Mouse (Mus musculus) intestine, embryonic 14.5 days (tissue): ENCODE measurements around the gene Pfdn2. TPM values are rescaled to one million over a fixed set of nuclear protein-coding genes. Genes with fewer than 3 reads are reported as not detected.

Experiments
- ATAC-seq: fragments of 200-750 bp; cut with Nextera tagmentation; replicated peaks from 2 replicates; pipeline ENCODE4 v1.8.0; 2017; ENCODE audit warnings: low read depth, moderate number of reproducible peaks, moderate TSS enrichment, moderate library complexity; ENCODE audit not compliant: low FRiP score, low TSS enrichment
- DNase-seq: peaks from one replicate; pipeline ENCODE4 v3.0.0-alpha.2; 2018; ENCODE audit warnings: low spot score
- H3K27ac ChIP-seq: fragments of 300-500 bp; sonication (generic); 2 replicates; pipeline ENCODE4 v1.5.1; 2014; ENCODE audit warnings: low read depth, mild to moderate bottlenecking, control low read depth
- H3K27me3 ChIP-seq: fragments of 300-500 bp; sonication (generic); replicated peaks from 2 replicates; pipeline ENCODE4 v1.6.1; 2014; ENCODE audit warnings: low read length, control low read depth; ENCODE audit not compliant: control insufficient read depth, insufficient read depth
- H3K36me3 ChIP-seq: fragments of 300-500 bp; sonication (generic); 2 replicates; pipeline ENCODE4 v1.6.1; 2014; ENCODE audit warnings: low read length, control low read depth; ENCODE audit not compliant: control insufficient read depth, insufficient read depth
- H3K4me1 ChIP-seq: fragments of 300-500 bp; sonication (generic); replicated peaks from 2 replicates; pipeline ENCODE4 v1.6.1; 2014; ENCODE audit warnings: low read length, control low read depth, mixed read lengths; ENCODE audit not compliant: control insufficient read depth, insufficient read depth
- H3K4me2 ChIP-seq: fragments of 300-500 bp; sonication (generic); 2 replicates; pipeline ENCODE4 v1.6.1; 2014; ENCODE audit warnings: low read length
- H3K4me3 ChIP-seq: fragments of 300-500 bp; sonication (generic); 2 replicates; pipeline ENCODE4 v1.5.1; 2014; ENCODE audit warnings: low read depth, low read length, control low read depth, mixed read lengths
- H3K9ac ChIP-seq: fragments of 300-500 bp; sonication (generic); 2 replicates; pipeline ENCODE4 v1.6.1; 2014; ENCODE audit warnings: mild to moderate bottlenecking, low read length
- H3K9me3 ChIP-seq: fragments of 300-500 bp; sonication (generic); 2 replicates; pipeline ENCODE4 v1.6.1; 2016; ENCODE audit warnings: low read length, control low read depth; ENCODE audit not compliant: control insufficient read depth
- WGBS: fragments of 180-500 bp; shearing (Covaris S2); extraction: QIAGEN DNeasy Blood & Tissue Kit; methylation state at CpG from one replicate; pipeline ENCODE4 v1.1.7; 2014; 5-methylcytosine and 5-hydroxymethylcytosine counted together
- polyA plus RNA-seq: library from polyadenylated mRNA; unstranded; fragments of >200 nt; fragmentation: Nextera tagmentation; extraction: Ambion mirVana; gene quantifications from 2 replicates; pipeline ENCODE4 v1.2.1, GENCODE M21; 2014

Gene Pfdn2
- polyA plus RNA-seq, 1 experiment from 2014 or later = 51.4 TPM

DNA sequence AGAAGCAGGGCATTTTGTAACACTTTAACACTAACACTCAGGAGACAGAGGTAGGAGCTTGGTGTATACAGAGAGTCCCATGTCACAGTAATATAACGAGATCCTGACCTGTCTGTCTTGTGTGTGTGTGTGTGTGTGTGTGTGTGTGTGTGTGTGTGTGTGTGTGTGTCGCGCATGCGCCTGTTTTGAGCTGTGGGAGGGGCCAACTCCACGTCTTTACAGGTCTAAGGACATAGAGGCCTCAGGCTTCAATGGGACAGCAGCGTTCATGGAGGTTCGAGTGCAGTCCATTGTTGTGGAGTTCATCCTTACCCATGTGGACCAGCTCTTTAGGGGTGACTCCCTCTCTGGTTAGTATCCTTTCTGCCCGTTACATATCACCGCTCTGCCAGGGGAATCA is 57.5 kb downstream of the Pfdn2 start:
- Histone ChIP-seq H3K4me3 (no peak overlapping the region), H3K4me1 (no peaks in the 10 kb centered on the region), H3K27ac (no peak overlapping the region), H3K36me3 (no peaks in the 10 kb centered on the region), H3K27me3 (no peaks in the 10 kb centered on the region), H3K9me3 (no peaks in the 10 kb centered on the region), H3K9ac (no peak overlapping the region), H3K4me2 (no peak overlapping the region)
- WGBS = 81% methylated on average over 9 of the region's 9 CpGs
- no peak for DNase-seq
- ATAC-seq = no peak

- Histone ChIP-seq H3K27me3 (no peaks in the 10 kb centered on the region), H3K27ac (no peak overlapping the region), H3K4me1 (no peaks in the 10 kb centered on the region), H3K4me3 (no peak overlapping the region), H3K36me3 (no peaks in the 10 kb centered on the region), H3K9ac (no peak overlapping the region), H3K4me2 (no peak overlapping the region), H3K9me3 (no peaks in the 10 kb centered on the region)
- WGBS = 78% methylated on average over 5 of the region's 5 CpGs
- DNase-seq (no peak), ATAC-seq (no peak)
Observed at GRCm38 (mm10) chr1:171407263-171407662, 61.8 kb downstream of the Pfdn2 start.

Other genes with a start within 250 kb of the Pfdn2 start
- 1.5 and 2.1 TPM in 2 replicates for gene Cfap126, start 231.8 kb upstream of the Pfdn2 start, polyA plus RNA-seq
- gene Sdhc, start 195.1 kb upstream of the Pfdn2 start, polyA plus RNA-seq = 341 and 347 TPM in 2 replicates
- 0.48 and 0.49 TPM in 2 replicates for gene Mpz, start 195.0 kb upstream of the Pfdn2 start, polyA plus RNA-seq
- gene Pcp4l1, start 149.4 kb upstream of the Pfdn2 start, polyA plus RNA-seq = 21.9 and 29.2 TPM in 2 replicates
- 0.55 and 1.7 TPM in 2 replicates for gene Nr1i3, start 131.7 kb upstream of the Pfdn2 start, polyA plus RNA-seq
- gene Tomm40l, start 123.2 kb upstream of the Pfdn2 start, polyA plus RNA-seq = 27.2 and 31.5 TPM in 2 replicates
- 2.5 and 5.2 TPM in 2 replicates for gene Apoa2, start 120.6 kb upstream of the Pfdn2 start, polyA plus RNA-seq
- gene Fcer1g, start 111.3 kb upstream of the Pfdn2 start, polyA plus RNA-seq = 47.0 and 55.3 TPM in 2 replicates
- gene Adamts4, start 95.2 kb upstream of the Pfdn2 start, polyA plus RNA-seq = 5.0 and 6.1 TPM in 2 replicates
- 247 and 258 TPM in 2 replicates for gene Ndufs2, start 94.3 kb upstream of the Pfdn2 start, polyA plus RNA-seq
- 65.5 and 68.4 TPM in 2 replicates for gene B4galt3, start 75.3 kb upstream of the Pfdn2 start, polyA plus RNA-seq
- gene Ppox, start 64.5 kb upstream of the Pfdn2 start, polyA plus RNA-seq = 48.6 and 51.5 TPM in 2 replicates
- 63.0 and 68.1 TPM in 2 replicates for gene Usp21, start 57.7 kb upstream of the Pfdn2 start, polyA plus RNA-seq
- gene Ufc1, start 50.6 kb upstream of the Pfdn2 start, polyA plus RNA-seq = 105 and 114 TPM in 2 replicates
- gene Dedd, start 16.5 kb upstream of the Pfdn2 start, polyA plus RNA-seq = 43.8 and 51.1 TPM in 2 replicates
- 31.1 and 34.6 TPM in 2 replicates for gene Nit1, start within 50 bp of the Pfdn2 start, polyA plus RNA-seq
- 1.5 and 1.7 TPM in 2 replicates for gene Klhdc9, start 15.1 kb downstream of the Pfdn2 start, polyA plus RNA-seq
- gene Nectin4, start 24.4 kb downstream of the Pfdn2 start, polyA plus RNA-seq = 2.6 and 2.8 TPM in 2 replicates
- gene Arhgap30, start 43.3 kb downstream of the Pfdn2 start, polyA plus RNA-seq = 1.1 and 1.3 TPM in 2 replicates
- gene Usf1, start 65.6 kb downstream of the Pfdn2 start, polyA plus RNA-seq = 73.7 and 83.4 TPM in 2 replicates
- 2.8 and 3.4 TPM in 2 replicates for gene Tstd1, start 73.2 kb downstream of the Pfdn2 start, polyA plus RNA-seq
- gene F11r, start 91.9 kb downstream of the Pfdn2 start, polyA plus RNA-seq = 88.7 and 92.1 TPM in 2 replicates
- gene Alyref2, start 157.8 kb downstream of the Pfdn2 start, polyA plus RNA-seq = 10.9 and 12.3 TPM in 2 replicates
- not detected in 2 replicates for gene Itln1, start 189.6 kb downstream of the Pfdn2 start, polyA plus RNA-seq
- 0.31 and 0.35 TPM in 2 replicates for gene Cd244a, start 213.5 kb downstream of the Pfdn2 start, polyA plus RNA-seq